Mouse (Mus musculus) testis, adult 10 weeks (tissue): ENCODE measurements around the gene Gpr26. TPM values are rescaled to one million over a fixed set of nuclear protein-coding genes. Genes with fewer than 3 reads are reported as not detected.

ENCODE experiments used
- polyA plus RNA-seq: library from polyadenylated mRNA; stranded (reverse); fragments of 350-450 nt; fragmentation: Illumina TruSeq; extraction: RNeasy Lipid Tissue Mini Kit (QIAGEN cat#74804); gene quantifications from one replicate; pipeline ENCODE4 v1.2.3, GENCODE M21; 2014; ENCODE audit warnings: low read depth, low replicate concordance

Gene Gpr26
- polyA plus RNA-seq, result 0.01 TPM

DNA sequence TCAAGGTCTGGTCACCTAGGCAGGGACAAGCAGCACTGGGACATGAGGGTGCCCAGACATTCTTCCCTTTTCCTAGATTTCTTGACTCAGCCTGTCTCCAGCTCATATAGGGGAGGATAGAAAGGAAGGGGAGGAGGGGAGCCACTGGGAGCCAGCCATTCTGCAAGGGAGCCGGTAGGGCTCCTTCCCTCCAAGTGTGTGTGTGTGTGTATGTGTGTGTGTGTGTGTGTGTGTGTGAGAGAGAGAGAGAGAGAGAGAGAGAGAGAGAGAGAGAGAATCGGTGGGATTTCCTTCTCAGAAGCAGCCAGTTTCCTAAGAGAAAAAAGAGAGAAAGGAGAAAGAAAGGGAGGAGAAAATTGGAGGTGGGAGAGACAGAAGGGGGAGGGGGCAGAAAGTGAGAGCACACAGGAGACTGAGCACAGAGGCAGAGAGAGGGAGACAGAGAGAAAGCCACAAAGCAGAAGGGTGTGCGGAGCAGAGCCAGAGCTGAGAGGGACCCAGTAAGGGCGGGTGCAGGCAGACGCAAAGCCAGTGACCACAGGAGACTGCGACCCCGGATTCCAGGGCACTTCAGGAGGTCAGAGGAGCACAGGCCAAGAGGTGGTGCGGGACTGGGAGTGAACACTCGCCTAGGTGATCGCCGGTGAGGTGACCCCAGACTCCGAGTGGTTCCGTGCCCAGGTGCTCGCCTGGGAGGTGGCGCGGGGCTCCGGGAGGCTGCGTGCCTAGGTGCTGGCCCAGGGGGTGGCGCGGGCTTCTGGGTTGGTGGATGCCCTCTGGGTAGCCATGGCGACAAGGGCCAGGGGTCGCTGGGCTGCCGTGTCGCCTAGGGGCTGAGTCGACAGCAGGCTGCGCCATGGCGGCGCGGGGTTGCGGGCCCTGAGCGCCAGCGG lies at the start of gene Gpr26:
TSS of gene Gpr26 (plus strand) at position 438 of the 893 bp plus-strand sequence.

Other genes starting within 250 kb of the Gpr26 start
- gene Cpxm2, start 188.3 kb downstream of the Gpr26 start, polyA plus RNA-seq, result 0.50 TPM